Mouse (Mus musculus) macrophage (primary cell): Measurements from ENCODE around the gene Atf7ip. TPM values are rescaled to one million over a fixed set of nuclear protein-coding genes. Genes with fewer than 3 reads are reported as not detected.
A peak's percentile ranks its signal among the peaks of the same experiment; 100 is the strongest.

Source experiments
- H3K27ac ChIP-seq: fragments of 350-480 bp; formaldehyde crosslinking; 2 replicates; pipeline ENCODE4 v1.9.0; 2021
- H3K36me3 ChIP-seq: fragments of 350-480 bp; formaldehyde crosslinking; 2 replicates; pipeline ENCODE4 v1.9.0; 2021; ENCODE audit errors: inconsistent target
- H3K4me3 ChIP-seq: fragments of 350-480 bp; formaldehyde crosslinking; 2 replicates; pipeline ENCODE4 v1.9.0; 2021; ENCODE audit errors: inconsistent target
- H3K79me2 ChIP-seq: fragments of 350-480 bp; formaldehyde crosslinking; 2 replicates; pipeline ENCODE4 v1.9.0; 2021; ENCODE audit errors: inconsistent target
- WGBS: methylation state at CpG from one replicate; pipeline ENCODE4 v1.1.7; 2026; ENCODE audit warnings: inconsistent platforms; ENCODE audit not compliant: missing documents; 5-methylcytosine and 5-hydroxymethylcytosine counted together
- polyA plus RNA-seq: library from polyadenylated mRNA; stranded (reverse); fragments of 250-400 nt; gene quantifications from 3 replicates; pipeline ENCODE4 v1.2.4, GENCODE M21; 2018; ENCODE audit warnings: inconsistent platforms

Atf7ip gene
- polyA plus RNA-seq, 1 experiment from 2014 or later, result 34.6 TPM

DNA sequence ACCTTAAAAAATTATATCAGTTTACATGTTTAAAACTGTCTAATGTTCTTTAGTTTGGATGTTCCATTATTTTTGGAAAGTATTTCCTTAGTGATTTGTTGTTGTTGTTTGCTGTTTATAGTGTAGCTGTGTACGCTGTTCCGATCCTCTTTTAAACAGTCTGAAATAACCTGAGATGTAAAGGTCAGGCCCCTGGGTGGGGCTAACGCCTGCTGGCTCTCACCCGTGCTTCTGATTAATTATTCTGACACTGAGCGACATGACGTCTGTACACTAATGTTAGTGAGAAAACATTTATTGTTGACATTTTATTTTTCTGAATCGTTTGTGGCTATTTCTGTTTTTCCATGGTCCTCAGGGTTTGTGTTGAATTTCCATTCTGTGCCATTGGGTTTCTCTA lies 41.0 kb downstream of the Atf7ip start:
- H3K27ac ChIP-seq, result no peak overlapping the region
- 91% methylated on average over 7 of the region's 7 CpGs for WGBS

DNA sequence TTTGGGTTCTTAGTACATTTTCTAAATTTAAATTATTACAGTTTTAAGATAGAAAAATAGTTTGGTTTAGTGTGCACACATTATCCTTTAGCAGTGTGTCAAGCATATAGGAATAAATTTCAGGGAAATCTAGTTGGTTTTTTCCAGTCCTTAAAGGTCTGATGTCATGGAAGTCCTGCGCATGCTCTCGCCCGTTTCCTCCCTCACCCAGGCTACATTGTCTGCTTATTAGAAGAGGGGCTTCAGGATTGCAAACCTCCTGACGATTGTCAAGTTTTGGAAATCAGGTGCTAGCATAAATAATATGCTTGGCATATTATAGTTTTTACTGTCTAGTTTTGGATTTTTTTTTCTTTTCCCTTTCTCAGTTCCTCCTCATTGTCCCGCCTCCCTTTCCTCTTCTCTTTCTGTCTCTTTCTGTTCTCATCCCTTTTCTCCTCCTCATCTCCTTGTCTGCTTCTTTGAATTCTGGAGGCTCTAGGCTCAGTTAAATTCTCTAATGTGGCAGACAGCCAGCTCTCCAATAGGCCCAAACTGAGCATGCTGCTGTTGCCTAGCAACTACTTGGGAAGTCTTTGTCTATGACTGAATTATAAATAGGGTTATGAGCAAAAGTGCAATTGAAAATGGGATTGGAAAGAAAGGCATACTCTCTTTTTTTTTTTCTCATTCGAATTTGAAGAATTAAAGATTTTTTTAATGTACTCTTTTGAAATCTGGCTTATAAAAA lies 42.2 kb downstream of the Atf7ip start:
- no peak overlapping the region for H3K27ac ChIP-seq
- WGBS, result 70% methylated on average over 6 of the region's 6 CpGs
- no peaks in the 10 kb centered on the region for H3K36me3 ChIP-seq
- H3K79me2 ChIP-seq, result peaks cover 100% of the 10 kb centered on the region
- no peak overlapping the region for H3K4me3 ChIP-seq

More for the DNA sequence above, 41.0 kb downstream of the Atf7ip start:
- Histone ChIP-seq H3K36me3 (no peaks in the 10 kb centered on the region), H3K4me3 (no peak overlapping the region), H3K79me2 (peaks cover 100% of the 10 kb centered on the region)

DNA sequence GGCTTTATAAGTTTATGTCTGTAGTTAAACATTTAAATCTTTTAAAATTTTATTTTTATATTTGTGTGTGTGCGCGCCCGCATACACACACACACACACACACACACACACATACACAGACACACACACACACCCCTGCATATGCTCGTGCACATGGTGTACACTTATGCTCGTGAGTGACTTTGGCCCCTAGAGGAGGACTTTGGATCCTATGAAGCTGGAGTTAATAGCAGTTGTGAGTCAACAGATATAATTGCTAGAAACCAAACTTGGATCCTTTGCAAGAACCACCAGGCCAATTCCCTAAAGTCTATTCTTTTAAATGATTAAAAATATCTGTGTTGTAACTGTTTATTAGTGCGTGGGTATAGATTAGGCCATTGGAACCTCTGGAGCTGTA lies 42.8 kb downstream of the Atf7ip start:
- Histone ChIP-seq H3K79me2 (peaks cover 100% of the 10 kb centered on the region), H3K4me3 (no peak overlapping the region), H3K27ac (no peak overlapping the region), H3K36me3 (no peaks in the 10 kb centered on the region)
- 98% methylated on average over 3 of the region's 6 CpGs for WGBS

DNA sequence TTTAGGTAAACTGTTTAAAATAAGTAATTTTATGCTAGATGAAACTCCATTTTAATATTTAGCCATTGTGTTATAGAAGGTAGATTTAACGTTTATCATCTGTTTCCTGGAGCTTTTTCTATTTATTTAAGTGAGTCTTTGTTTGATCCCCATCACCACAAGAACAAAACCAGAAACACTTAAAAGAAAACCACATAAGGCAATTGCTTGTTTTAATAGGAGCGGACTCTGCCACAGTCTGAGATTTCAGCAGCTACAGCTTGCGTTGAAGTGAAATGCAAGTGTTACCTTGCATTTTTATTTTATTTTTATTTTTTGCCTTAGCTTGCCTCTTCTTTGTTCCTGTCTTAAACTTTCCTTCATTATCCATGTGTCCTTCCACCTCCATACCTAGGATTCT lies 43.6 kb downstream of the Atf7ip start:
- WGBS, result 72% methylated on average over 3 of the region's 3 CpGs
- H3K27ac ChIP-seq, result no peak overlapping the region
- no peak overlapping the region for H3K4me3 ChIP-seq
- peaks cover 100% of the 10 kb centered on the region for H3K79me2 ChIP-seq
- no peaks in the 10 kb centered on the region for H3K36me3 ChIP-seq

DNA sequence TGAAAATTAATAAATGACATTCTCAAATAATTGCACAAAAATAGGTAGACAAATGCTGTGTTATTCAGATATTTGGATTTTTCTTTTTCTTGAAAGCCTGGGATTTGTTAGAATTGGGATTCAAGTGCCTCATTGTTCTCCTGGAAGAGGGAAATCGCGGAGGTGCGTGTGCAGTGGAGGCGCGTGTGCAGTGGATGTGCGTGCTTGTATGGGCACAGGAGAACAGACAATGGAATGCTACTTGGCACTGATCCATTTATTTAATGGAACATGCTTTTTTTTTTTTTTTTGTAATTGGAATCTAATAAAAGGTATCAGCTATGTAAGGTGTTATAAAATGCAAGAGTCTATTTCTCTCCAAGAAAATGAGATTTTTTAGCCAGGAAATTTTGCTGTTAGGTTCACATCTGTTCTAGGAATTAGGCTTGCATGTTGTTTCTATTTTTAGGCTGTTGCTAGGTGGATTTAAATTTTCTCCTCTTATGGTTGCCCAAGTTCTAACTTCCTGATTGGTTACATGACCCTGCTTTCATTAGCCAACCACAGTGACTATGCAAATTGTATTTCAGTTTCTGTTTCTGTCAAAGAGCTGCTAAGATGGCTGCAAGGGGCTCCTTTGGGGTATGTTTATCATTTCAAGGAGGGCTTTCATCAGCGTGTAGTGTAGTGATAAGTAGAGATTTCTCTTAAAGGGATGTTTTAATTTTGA lies 44.8 kb downstream of the Atf7ip start:
- H3K79me2 ChIP-seq, result peaks cover 100% of the 10 kb centered on the region
- 69% methylated on average over 7 of the region's 7 CpGs for WGBS
- no peaks in the 10 kb centered on the region for H3K36me3 ChIP-seq
- peak overlapping the region; percentile 42 for H3K4me3 ChIP-seq
- H3K27ac ChIP-seq, result peak overlapping the region; percentile 52

DNA sequence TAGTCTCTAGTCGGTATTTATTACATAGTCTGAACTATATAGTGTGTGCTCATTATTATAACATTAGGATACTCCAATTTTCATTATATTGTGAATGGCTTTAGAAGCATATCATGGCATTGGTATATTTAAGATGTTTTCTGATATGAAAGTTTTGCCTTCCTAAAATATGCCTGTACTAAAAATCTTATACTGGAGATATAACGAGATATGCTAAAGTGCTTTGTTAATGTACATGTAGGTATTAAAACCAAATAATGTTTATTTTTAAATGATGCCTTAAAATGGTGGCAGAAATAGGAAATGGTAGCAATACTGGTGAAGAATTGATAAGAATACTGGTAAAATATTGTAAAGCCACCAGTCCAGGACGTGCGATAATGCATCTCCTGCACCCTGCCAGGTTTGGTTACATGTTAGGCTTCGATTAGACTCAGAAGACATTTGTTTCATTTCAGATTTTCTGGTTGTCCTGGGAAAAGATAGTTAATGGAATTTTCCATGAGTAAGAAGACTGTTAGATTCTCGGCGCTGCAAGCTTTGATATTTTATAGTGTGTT lies 45.7 kb downstream of the Atf7ip start:
- no peaks in the 10 kb centered on the region for H3K36me3 ChIP-seq
- peak overlapping the region; percentile 42 for H3K4me3 ChIP-seq
- H3K27ac ChIP-seq, result peak overlapping the region; percentile 52
- WGBS, result 80% methylated on average over 7 of the region's 7 CpGs
- peaks cover 100% of the 10 kb centered on the region for H3K79me2 ChIP-seq

DNA sequence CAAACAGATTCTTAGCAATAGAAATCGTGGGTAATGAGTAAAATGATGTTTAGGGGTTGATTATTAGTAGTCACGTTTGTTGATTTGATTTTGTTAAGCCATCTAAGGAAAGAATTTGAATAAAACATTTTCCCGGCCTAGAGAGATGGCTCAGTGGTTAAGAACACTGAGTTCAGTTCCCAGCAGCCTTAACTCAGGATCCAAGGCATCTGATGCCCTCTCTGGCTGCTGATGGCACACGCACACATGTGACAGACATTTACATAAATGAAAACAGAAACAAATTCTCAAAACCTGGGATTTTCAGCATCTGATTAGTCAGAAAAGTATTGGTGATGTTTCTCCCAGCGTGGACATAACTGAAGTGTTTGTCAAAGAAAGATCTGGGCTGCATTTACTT lies 47.2 kb downstream of the Atf7ip start:
- peak overlapping the region; percentile 43 for H3K27ac ChIP-seq
- 97% methylated on average over 5 of the region's 5 CpGs for WGBS
- H3K36me3 ChIP-seq, result 0 out of 2 replicates have a peak, but pooled peaks cover 6% of the 10 kb centered on the region
- peaks cover 100% of the 10 kb centered on the region for H3K79me2 ChIP-seq
- H3K4me3 ChIP-seq, result no peak overlapping the region

DNA sequence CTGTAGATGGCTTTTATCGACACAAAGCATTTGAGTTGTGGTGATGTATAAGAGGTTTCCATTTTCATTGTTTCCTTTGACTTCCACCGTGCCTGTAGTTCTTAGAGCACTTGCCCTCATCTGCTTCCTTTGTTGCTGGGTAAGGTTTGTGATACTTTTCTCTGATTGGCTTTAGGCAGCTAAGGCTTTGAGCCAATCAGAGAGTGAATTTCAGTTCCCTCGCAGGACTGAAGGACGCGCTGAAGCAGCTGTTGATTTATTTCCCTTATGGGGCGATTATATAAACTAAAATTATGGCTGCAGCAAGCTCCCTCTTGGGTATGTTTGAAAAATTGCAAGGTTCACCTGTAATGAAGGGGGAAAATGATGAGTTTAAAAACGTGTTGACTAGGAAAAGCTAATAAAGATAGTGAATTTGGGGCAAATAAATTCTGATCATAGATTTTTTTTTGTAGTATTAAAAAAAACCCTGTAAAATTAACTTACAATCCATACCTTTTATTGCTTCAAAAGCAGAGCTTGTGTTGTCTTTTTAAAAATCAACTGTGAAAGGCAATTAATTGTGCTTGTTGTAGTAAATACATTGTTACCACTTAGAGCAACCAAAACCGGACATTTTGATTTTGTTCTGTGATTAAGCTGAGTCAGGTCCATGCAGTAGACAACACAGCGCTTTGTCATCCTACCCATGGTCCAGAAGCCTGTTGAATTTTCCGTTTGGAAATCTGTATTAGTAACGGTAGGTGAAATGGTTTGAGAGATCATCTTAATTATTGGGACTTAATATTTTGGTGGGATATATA lies 48.0 kb downstream of the Atf7ip start:
- H3K79me2 ChIP-seq, result peaks cover 100% of the 10 kb centered on the region
- peak overlapping the region; percentile 43 for H3K27ac ChIP-seq
- no peak overlapping the region for H3K4me3 ChIP-seq
- WGBS, result 23% methylated on average over 11 of the region's 11 CpGs
- 0 out of 2 replicates have a peak, but pooled peaks cover 7% of the 10 kb centered on the region for H3K36me3 ChIP-seq

DNA sequence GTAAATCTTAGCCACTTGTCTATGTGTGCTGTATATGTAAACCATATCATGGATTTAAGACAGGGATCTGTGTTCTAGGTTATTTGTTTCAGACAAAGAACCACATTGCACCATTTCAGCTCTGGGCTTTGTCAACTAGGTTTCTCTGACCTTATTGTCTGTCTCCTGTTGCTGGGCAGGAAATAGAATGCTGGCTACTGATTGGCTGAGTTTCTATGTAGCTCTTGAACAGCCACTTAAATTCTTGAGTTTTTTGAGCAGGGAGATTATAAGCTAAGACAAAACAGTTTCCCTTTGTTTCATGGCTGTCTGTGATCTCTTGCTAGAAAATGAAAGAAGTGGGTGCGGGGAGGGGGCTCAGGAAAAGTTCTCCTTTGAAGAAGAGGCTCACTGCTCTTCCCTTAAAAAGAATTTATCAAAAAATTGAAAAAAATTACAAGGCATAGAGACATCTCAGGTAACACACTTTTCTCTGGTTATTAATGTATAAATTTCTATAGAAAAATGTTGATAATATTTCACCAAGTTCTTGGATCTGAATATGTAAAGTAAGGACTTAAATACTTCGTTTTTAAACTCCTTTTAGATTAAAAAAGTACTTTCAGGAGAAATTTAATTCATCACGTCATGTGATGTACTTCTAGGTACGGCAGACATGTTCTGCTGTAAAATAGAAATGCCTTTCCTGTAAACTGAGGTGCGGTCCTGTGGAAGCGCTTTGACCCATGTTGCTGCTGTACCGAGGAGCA lies 49.0 kb downstream of the Atf7ip start:
- peaks cover 100% of the 10 kb centered on the region for H3K79me2 ChIP-seq
- peak overlapping the region; percentile 43 for H3K27ac ChIP-seq
- WGBS, result 92% methylated on average over 7 of the region's 7 CpGs
- no peak overlapping the region for H3K4me3 ChIP-seq
- H3K36me3 ChIP-seq, result peaks cover 12% of the 10 kb centered on the region

DNA sequence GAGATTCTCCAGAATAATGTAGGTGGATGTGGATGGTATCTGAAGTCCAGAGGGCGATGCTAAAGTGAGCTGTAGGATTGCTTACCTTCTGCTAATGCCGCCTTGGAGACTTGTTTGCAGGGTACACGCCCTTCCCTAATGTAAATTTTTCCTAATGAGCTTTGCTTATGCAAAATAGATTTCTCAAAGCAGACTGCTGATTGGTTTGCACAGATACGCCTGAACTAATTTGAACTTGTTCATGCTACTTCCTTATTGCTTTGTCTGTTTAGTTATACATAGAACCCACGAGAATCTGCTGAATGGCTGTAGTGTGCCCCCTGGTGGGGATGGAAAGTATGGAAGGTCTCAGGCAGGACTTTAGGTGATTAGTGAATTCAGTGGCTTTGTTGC lies 49.6 kb downstream of the Atf7ip start:
- Histone ChIP-seq H3K4me3 (no peak overlapping the region), H3K79me2 (peaks cover 100% of the 10 kb centered on the region), H3K27ac (no peak overlapping the region), H3K36me3 (peaks cover 18% of the 10 kb centered on the region)
- WGBS, result 63% methylated on average over 5 of the region's 5 CpGs

DNA sequence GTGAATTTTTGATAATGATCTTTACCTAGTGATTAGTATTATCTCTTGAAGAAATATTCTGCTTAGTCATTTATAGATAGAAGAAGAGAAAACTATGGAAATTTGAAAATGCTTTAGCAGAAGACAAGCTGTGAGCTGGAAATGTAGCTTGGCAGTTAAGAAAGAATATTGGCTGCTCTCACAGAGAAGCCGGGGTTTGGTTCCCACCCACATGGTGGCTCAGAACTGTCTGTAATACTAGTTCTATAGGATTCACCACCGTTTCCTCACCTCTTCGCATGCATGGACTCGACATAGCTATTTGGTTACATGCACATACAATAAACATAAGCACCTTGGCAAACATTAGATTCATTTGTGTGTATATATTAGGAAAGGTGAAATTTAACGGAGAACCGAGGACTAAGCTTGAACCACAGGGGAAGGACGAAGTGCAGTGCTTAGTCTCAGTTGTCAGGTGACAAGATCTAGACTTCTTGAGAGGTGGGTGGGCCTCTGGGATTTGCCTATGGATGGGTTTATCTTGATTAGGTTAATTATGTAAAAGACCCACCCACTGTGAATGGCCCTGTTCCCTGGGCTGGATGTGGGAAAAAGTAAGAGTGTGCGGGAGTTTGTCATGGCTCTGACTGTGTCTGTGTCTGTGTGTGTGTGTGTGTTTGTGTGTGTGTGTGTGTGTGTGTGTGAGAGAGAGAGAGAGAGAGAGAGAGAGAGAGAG lies 52.5 kb downstream of the Atf7ip start:
- Histone ChIP-seq H3K27ac (no peak overlapping the region), H3K4me3 (no peak overlapping the region), H3K79me2 (peaks cover 90% of the 10 kb centered on the region), H3K36me3 (peaks cover 39% of the 10 kb centered on the region)
- 93% methylated on average over 8 of the region's 8 CpGs for WGBS

DNA sequence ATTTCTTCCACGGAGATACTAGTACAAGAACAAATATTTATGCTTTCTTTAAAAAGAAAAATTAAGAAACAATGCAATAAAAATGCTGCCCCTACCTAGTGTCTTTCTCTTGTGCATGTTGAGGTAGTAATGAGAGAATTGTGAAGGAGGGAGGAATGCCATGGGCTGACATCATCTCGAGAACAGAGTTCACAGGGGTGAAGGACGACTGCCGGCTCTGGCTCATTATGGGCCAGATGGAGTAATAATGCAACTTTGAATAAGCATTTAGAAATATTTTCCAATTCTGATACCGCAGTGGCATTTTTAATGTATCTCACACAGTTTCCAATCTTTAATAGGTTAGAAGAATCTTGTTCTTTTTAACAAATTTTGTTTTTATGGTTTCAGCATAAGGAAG lies 60.0 kb downstream of the Atf7ip start:
- Histone ChIP-seq H3K36me3 (peaks cover 84% of the 10 kb centered on the region), H3K4me3 (no peak overlapping the region), H3K27ac (no peak overlapping the region), H3K79me2 (peaks cover 15% of the 10 kb centered on the region; the same call in 1 of the 2 replicates)
- WGBS, result 96% methylated on average over 5 of the region's 5 CpGs

DNA sequence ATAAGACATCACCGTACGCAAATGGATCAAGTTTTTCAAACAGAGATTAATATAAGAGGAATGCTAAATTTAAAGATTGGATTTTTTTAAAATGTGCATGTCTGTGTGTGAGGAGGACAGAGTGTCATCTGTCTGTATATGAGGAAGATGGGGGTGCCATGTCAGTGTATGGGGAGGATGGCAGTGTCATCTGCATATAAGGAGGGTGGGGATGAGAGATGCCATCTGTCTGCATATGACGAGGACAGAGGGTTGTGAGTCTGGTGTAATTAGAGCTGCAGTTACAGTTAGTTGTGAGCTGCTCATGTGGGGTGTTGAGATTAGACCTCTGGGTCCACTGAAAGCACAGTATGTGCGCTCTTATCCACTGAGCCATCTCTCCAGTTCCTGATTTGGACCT lies 84.8 kb downstream of the Atf7ip start:
- H3K4me3 ChIP-seq, result no peak overlapping the region
- H3K79me2 ChIP-seq, result no peaks in the 10 kb centered on the region
- H3K36me3 ChIP-seq, result peaks cover 63% of the 10 kb centered on the region
- no peak overlapping the region for H3K27ac ChIP-seq
- WGBS, result 87% methylated on average over 4 of the region's 4 CpGs
